Mouse (Mus musculus): ENCODE data around the gene Lyg2.

DNA sequence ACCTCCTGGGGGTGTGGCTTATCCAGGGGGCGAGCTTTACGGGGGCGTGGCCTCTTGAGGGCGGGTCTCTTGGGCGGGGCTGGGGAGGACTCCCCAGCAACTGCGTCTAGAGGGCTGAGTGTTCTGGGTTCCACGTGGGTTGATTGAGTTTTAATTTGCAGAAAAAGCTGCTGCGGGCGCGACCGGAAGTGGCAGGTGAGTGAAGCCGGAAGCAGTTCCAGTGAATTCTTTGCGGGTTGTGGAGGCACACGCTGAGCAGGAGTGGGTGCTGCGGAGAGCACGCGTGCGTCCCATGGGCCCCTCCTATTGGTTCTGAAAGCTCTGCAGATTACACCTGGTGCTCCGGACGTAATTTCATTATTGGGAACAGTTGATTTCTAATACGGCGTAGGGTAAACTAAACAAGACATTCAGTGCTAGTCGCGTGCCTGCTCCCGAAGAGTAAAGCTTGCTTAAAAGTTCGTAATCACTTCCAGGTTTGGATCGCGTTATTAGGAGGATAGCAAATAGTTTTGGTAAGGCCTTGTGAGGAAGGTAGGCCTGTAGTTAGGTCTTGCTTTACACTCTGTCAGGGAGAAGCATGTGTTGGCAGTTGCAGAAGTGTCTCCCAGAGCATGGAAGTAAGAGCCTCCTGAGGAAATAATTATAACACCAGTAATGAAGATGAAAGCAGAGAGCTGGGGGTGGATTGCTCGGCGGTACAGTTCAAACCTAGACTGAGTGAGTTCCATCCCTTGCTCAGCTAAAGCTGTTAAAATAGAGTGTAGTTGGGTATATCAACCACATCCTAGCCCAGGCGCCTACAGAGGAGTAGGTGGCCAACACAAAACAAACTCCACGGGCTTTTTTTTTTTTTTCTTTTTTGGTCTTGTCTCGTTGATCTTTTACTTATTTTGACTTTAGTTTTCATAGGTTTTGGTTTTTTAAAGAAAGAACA lies 43.9 kb downstream of the Lyg2 start:
- TF ChIP-seq POLR2A (IDR thresholded peaks at IDR 0.05; ENCODE audit: control insufficient read depth, extremely low read depth, insufficient read depth, low read length, poor library complexity), result no peak
- no peak for TF ChIP-seq CTCF (IDR thresholded peaks at IDR 0.05; ENCODE audit: borderline replicate concordance, control insufficient read depth, extremely low read depth, insufficient read depth, low read length, poor library complexity)
